Mouse (Mus musculus): Measurements from ENCODE around the gene Ctsw.

The Ctsw gene

GRCm38 (mm10) chr19:5432992-5433852, 35.1 kb downstream of the Ctsw start:
- peak in 1 of 2 experiments; percentile 35 for DNase-seq (ENCODE audit: low spot score in 2 of 2)

- no peak for DNase-seq (ENCODE audit: low spot score in 2 of 2)
Measured at GRCm38 (mm10) chr19:5431911-5432464, 36.3 kb downstream of the Ctsw start.

GRCm38 (mm10) chr19:5430408-5430807, 37.9 kb downstream of the Ctsw start:
- DNase-seq (ENCODE audit: low spot score in 2 of 2) = no peak

- peak in 1 of 2 experiments; percentile 47 for DNase-seq (ENCODE audit: low spot score in 2 of 2)
Measured at GRCm38 (mm10) chr19:5429806-5430205, 38.5 kb downstream of the Ctsw start.

GRCm38 (mm10) chr19:5429219-5429618, 39.1 kb downstream of the Ctsw start:
- no peak for DNase-seq (ENCODE audit: low spot score in 2 of 2)

GRCm38 (mm10) chr19:5428083-5428482, 40.2 kb downstream of the Ctsw start:
- no peak for DNase-seq (ENCODE audit: low spot score in 2 of 2)

- DNase-seq (ENCODE audit: low spot score in 2 of 2) = no peak
Measured at GRCm38 (mm10) chr19:5426640-5427290, 41.5 kb downstream of the Ctsw start.

GRCm38 (mm10) chr19:5425906-5426565, 42.3 kb downstream of the Ctsw start:
- peak; percentile 39 to 59 for DNase-seq (ENCODE audit: low spot score in 2 of 2)

- DNase-seq (ENCODE audit: low spot score in 2 of 2) = peak; percentile 96 to 97
Measured at GRCm38 (mm10) chr19:5424782-5425741, 43.2 kb downstream of the Ctsw start, which contains the start of the genes Drap1 and AI837181. TSS of gene Drap1 (minus strand) at chr19:5424979. TSS of gene AI837181 (plus strand) at chr19:5425144.

- peak; percentile 81 for DNase-seq (ENCODE audit: low spot score in 2 of 2)
Measured at GRCm38 (mm10) chr19:5424092-5424781, 44.1 kb downstream of the Ctsw start.

- DNase-seq (ENCODE audit: low spot score in 2 of 2) = peak in 1 of 2 experiments; percentile 41
Measured at GRCm38 (mm10) chr19:5423561-5423960, 44.7 kb downstream of the Ctsw start.

- DNase-seq (ENCODE audit: low spot score in 2 of 2) = no peak
Measured at GRCm38 (mm10) chr19:5422895-5423443, 45.3 kb downstream of the Ctsw start.

GRCm38 (mm10) chr19:5422267-5422666, 46.0 kb downstream of the Ctsw start:
- no peak for DNase-seq (ENCODE audit: low spot score in 2 of 2)

- no peak for DNase-seq (ENCODE audit: low spot score in 2 of 2)
Measured at GRCm38 (mm10) chr19:5421784-5422183, 46.5 kb downstream of the Ctsw start.

- DNase-seq (ENCODE audit: low spot score in 2 of 2) = no peak
Measured at GRCm38 (mm10) chr19:5420579-5420978, 47.7 kb downstream of the Ctsw start.

GRCm38 (mm10) chr19:5419630-5420029, 48.7 kb downstream of the Ctsw start:
- DNase-seq (ENCODE audit: low spot score in 2 of 2) = no peak

GRCm38 (mm10) chr19:5418750-5419466, 49.4 kb downstream of the Ctsw start:
- DNase-seq (ENCODE audit: low spot score in 2 of 2) = no peak
